Mouse (Mus musculus): ENCODE data around the gene Lamtor5. TPM values are rescaled to one million over a fixed set of nuclear protein-coding genes. Genes with fewer than 3 reads are reported as not detected.
A peak's percentile ranks its signal among the peaks of the same experiment; 100 is the strongest.

The Lamtor5 gene
- polyA plus RNA-seq (2012; rRNA removed) (41.3 and 44.7 TPM in 2 replicates), polyA plus RNA-seq (2014; fragmentation: Nextera tagmentation; extraction: Ambion mirVana) (108 and 109 TPM in 2 replicates)

GRCm38 (mm10) chr3:107278479-107279269 lies at the start of gene Lamtor5:
Gene Lamtor5 (plus strand): TSS chr3:107278858.
- peak; percentile 86 for ATAC-seq (ENCODE audit: insufficient read depth)

GRCm38 (mm10) chr3:107229221-107229620 lies 49.4 kb upstream of the Lamtor5 start:
- Histone ChIP-seq H3K36me3 (replicated peaks; ENCODE audit: control insufficient read depth, insufficient read depth, low read depth) (no peaks in the 10 kb centered on the region), H3K4me2 (ENCODE audit: low read depth) (no peak overlapping the region), H3K27ac (no peak overlapping the region), H3K4me1 (replicated peaks; ENCODE audit: control insufficient read depth in 2 of 2, insufficient read depth in 2 of 2, low read length in 1 of 2) (peaks cover 0 to 2% of the 10 kb centered on the region in 2 experiments; a peak in 1 of 4 replicates), H3K9me3 (ENCODE audit: control insufficient read depth, low read length) (no peaks in the 10 kb centered on the region), H3K27me3 (ENCODE audit: control insufficient read depth, insufficient read depth, low read length) (no peaks in the 10 kb centered on the region), H3K9ac (replicated peaks) (no peak overlapping the region), H3K4me3 (ENCODE audit: insufficient read depth in 1 of 2, low read depth in 2 of 2, low read length in 2 of 2) (no peak overlapping the region)
- ATAC-seq (ENCODE audit: insufficient read depth), result no peak
- no peak for TF ChIP-seq CTCF (IDR thresholded peaks at IDR 0.05; ENCODE audit: low read depth)
- TF ChIP-seq EP300 (IDR thresholded peaks at IDR 0.05; ENCODE audit: low read depth), result no peak
- DNase-seq (ENCODE audit: low read depth in 3 of 3, low spot score in 3 of 3), result no peak
- WGBS (ENCODE audit: insufficient replicate concordance), result 51% methylated on average over 5 of the region's 5 CpGs

More at GRCm38 (mm10) chr3:107278479-107279269, at the start of gene Lamtor5:
- Histone ChIP-seq H3K27ac (peak within 1 kb of the TSS; percentile 16; the same call in 1 of the 2 replicates), H3K4me2 (ENCODE audit: low read depth) (peak within 1 kb of the TSS; percentile 85), H3K9ac (replicated peaks) (peak within 1 kb of the TSS; percentile 86), H3K36me3 (replicated peaks; ENCODE audit: control insufficient read depth, insufficient read depth, low read depth) (peaks cover 10% of the 10 kb centered on the region), H3K9me3 (ENCODE audit: control insufficient read depth, low read length) (no peaks in the 10 kb centered on the region), H3K4me3 (ENCODE audit: insufficient read depth in 1 of 2, low read depth in 2 of 2, low read length in 2 of 2) (peak within 1 kb of the TSS; percentile 73 to 78), H3K27me3 (ENCODE audit: control insufficient read depth, insufficient read depth, low read length) (no peaks in the 10 kb centered on the region), H3K4me1 (replicated peaks; ENCODE audit: control insufficient read depth in 2 of 2, insufficient read depth in 2 of 2, low read length in 1 of 2) (peaks cover 3% of the 10 kb centered on the region in 2 experiments; a peak in 1 of 4 replicates)
- peak; percentile 71 to 74 (median 72) for DNase-seq (ENCODE audit: low read depth in 3 of 3, low spot score in 3 of 3)
- TF ChIP-seq EP300 (IDR thresholded peaks at IDR 0.05; ENCODE audit: low read depth), result no peak
- TF ChIP-seq CTCF (IDR thresholded peaks at IDR 0.05; ENCODE audit: low read depth), result no peak
- WGBS (ENCODE audit: insufficient replicate concordance), result 3% methylated on average over 43 of the region's 43 CpGs

GRCm38 (mm10) chr3:107229822-107230221 lies 48.8 kb upstream of the Lamtor5 start:
- Histone ChIP-seq H3K4me3 (ENCODE audit: insufficient read depth in 1 of 2, low read depth in 2 of 2, low read length in 2 of 2) (no peak overlapping the region), H3K4me1 (replicated peaks; ENCODE audit: control insufficient read depth in 2 of 2, insufficient read depth in 2 of 2, low read length in 1 of 2) (peaks cover 0 to 2% of the 10 kb centered on the region in 2 experiments; a peak in 1 of 4 replicates), H3K27ac (no peak overlapping the region), H3K9ac (replicated peaks) (no peak overlapping the region), H3K27me3 (ENCODE audit: control insufficient read depth, insufficient read depth, low read length) (no peaks in the 10 kb centered on the region), H3K36me3 (replicated peaks; ENCODE audit: control insufficient read depth, insufficient read depth, low read depth) (no peaks in the 10 kb centered on the region), H3K9me3 (ENCODE audit: control insufficient read depth, low read length) (no peaks in the 10 kb centered on the region), H3K4me2 (ENCODE audit: low read depth) (no peak overlapping the region)
- ATAC-seq (ENCODE audit: insufficient read depth) (peak; percentile 70), DNase-seq (ENCODE audit: low read depth in 3 of 3, low spot score in 3 of 3) (no peak)
- 45% methylated on average over 5 of the region's 5 CpGs for WGBS (ENCODE audit: insufficient replicate concordance)
- TF ChIP-seq CTCF (IDR thresholded peaks at IDR 0.05; ENCODE audit: low read depth) (no peak), EP300 (IDR thresholded peaks at IDR 0.05; ENCODE audit: low read depth) (no peak)

- 11% methylated on average over 1 of the region's 1 CpGs for WGBS (ENCODE audit: insufficient replicate concordance)
- Histone ChIP-seq H3K9ac (replicated peaks) (no peak within 1 kb of the TSS), H3K27ac (no peak within 1 kb of the TSS), H3K4me1 (replicated peaks; ENCODE audit: control insufficient read depth in 2 of 2, insufficient read depth in 2 of 2, low read length in 1 of 2) (peaks cover 0 to 2% of the 10 kb centered on the region in 2 experiments; a peak in 1 of 4 replicates), H3K36me3 (replicated peaks; ENCODE audit: control insufficient read depth, insufficient read depth, low read depth) (no peaks in the 10 kb centered on the region), H3K9me3 (ENCODE audit: control insufficient read depth, low read length) (no peaks in the 10 kb centered on the region), H3K4me3 (ENCODE audit: insufficient read depth in 1 of 2, low read depth in 2 of 2, low read length in 2 of 2) (no peak within 1 kb of the TSS), H3K4me2 (ENCODE audit: low read depth) (no peak within 1 kb of the TSS), H3K27me3 (ENCODE audit: control insufficient read depth, insufficient read depth, low read length) (no peaks in the 10 kb centered on the region)
- ATAC-seq (ENCODE audit: insufficient read depth), result no peak
- no peak for TF ChIP-seq CTCF (IDR thresholded peaks at IDR 0.05; ENCODE audit: low read depth)
- TF ChIP-seq EP300 (IDR thresholded peaks at IDR 0.05; ENCODE audit: low read depth), result no peak
- DNase-seq (ENCODE audit: low read depth in 3 of 3, low spot score in 3 of 3), result no peak
Measured at GRCm38 (mm10) chr3:107230527-107230926, 48.1 kb upstream of the Lamtor5 start, which contains the start of gene A630076J17Rik. Gene A630076J17Rik (plus strand): TSS chr3:107230614.

- WGBS (ENCODE audit: insufficient replicate concordance), result 54% methylated on average over 4 of the region's 4 CpGs
- Histone ChIP-seq H3K36me3 (replicated peaks; ENCODE audit: control insufficient read depth, insufficient read depth, low read depth) (no peaks in the 10 kb centered on the region), H3K9ac (replicated peaks) (no peak overlapping the region), H3K9me3 (ENCODE audit: control insufficient read depth, low read length) (no peaks in the 10 kb centered on the region), H3K4me3 (ENCODE audit: insufficient read depth in 1 of 2, low read depth in 2 of 2, low read length in 2 of 2) (no peak overlapping the region), H3K4me2 (ENCODE audit: low read depth) (no peak overlapping the region), H3K4me1 (replicated peaks; ENCODE audit: control insufficient read depth in 2 of 2, insufficient read depth in 2 of 2, low read length in 1 of 2) (peaks cover 0 to 2% of the 10 kb centered on the region in 2 experiments; a peak in 1 of 4 replicates), H3K27ac (no peak overlapping the region), H3K27me3 (ENCODE audit: control insufficient read depth, insufficient read depth, low read length) (no peaks in the 10 kb centered on the region)
- no peak for DNase-seq (ENCODE audit: low read depth in 3 of 3, low spot score in 3 of 3)
- no peak for ATAC-seq (ENCODE audit: insufficient read depth)
- TF ChIP-seq EP300 (IDR thresholded peaks at IDR 0.05; ENCODE audit: low read depth), result no peak
- TF ChIP-seq CTCF (IDR thresholded peaks at IDR 0.05; ENCODE audit: low read depth), result no peak
Measured at GRCm38 (mm10) chr3:107231202-107231601, 47.5 kb upstream of the Lamtor5 start.
